Mouse (Mus musculus) bone marrow, adult 2 months (tissue): ENCODE results near the gene Nr4a2.

Experiments used
- CTCF ChIP-seq: fragments of 200-500 bp; IDR thresholded peaks from 2 replicates; pipeline ENCODE4 v1.5.1; 2011; ENCODE audit warnings: low read length, control low read depth; ENCODE audit not compliant: control insufficient read depth, insufficient read depth
- POLR2A ChIP-seq: fragments of 200-500 bp; IDR thresholded peaks from 2 replicates; pipeline ENCODE4 v1.6.1; 2011; ENCODE audit warnings: low read depth, mild to moderate bottlenecking, control low read depth, low read length, borderline replicate concordance; ENCODE audit not compliant: control insufficient read depth

- TF ChIP-seq CTCF (no peak), POLR2A (no peak)
Observed at GRCm38 (mm10) chr2:57121110-57121509, 2.7 kb downstream of the Nr4a2 start.
